Mouse (Mus musculus): Measurements from ENCODE around the gene Wdr12. TPM values are rescaled to one million over a fixed set of nuclear protein-coding genes. Genes with fewer than 3 reads are reported as not detected.

Gene Wdr12
- polyA plus RNA-seq (2014; fragmentation: Illumina TruSeq; extraction: RNeasy Lipid Tissue Mini Kit (QIAGEN cat#74804); ENCODE audit: low read depth, low replicate concordance): 140 TPM

GRCm38 (mm10) chr1:60098024-60098781 lies at the start of gene Wdr12, which contains the start of gene Carf:
TSS of gene Wdr12 (minus strand) at chr1:60098645.
TSS of gene Carf (plus strand) at chr1:60098247.

GRCm38 (mm10) chr1:60042796-60043469 lies 55.5 kb downstream of the Wdr12 start, which contains the start of gene Ica1l:
TSS of gene Ica1l (minus strand) at chr1:60043184.

Other genes with a start within 250 kb of the Wdr12 start
- gene Fam117b, start 185.6 kb downstream of the Wdr12 start, polyA plus RNA-seq (2014; fragmentation: Illumina TruSeq; extraction: RNeasy Lipid Tissue Mini Kit (QIAGEN cat#74804); ENCODE audit: low read depth, low replicate concordance): 31.1 TPM
- gene Ica1l, start 55.5 kb downstream of the Wdr12 start, polyA plus RNA-seq (2014; fragmentation: Illumina TruSeq; extraction: RNeasy Lipid Tissue Mini Kit (QIAGEN cat#74804); ENCODE audit: low read depth, low replicate concordance): 109 TPM
- 50.8 TPM for gene Carf, start 398 bp downstream of the Wdr12 start, polyA plus RNA-seq (2014; fragmentation: Illumina TruSeq; extraction: RNeasy Lipid Tissue Mini Kit (QIAGEN cat#74804); ENCODE audit: low read depth, low replicate concordance)
- gene Nbeal1, start 82.0 kb upstream of the Wdr12 start, polyA plus RNA-seq (2014; fragmentation: Illumina TruSeq; extraction: RNeasy Lipid Tissue Mini Kit (QIAGEN cat#74804); ENCODE audit: low read depth, low replicate concordance): 14.8 TPM
- gene Cyp20a1, start 244.7 kb upstream of the Wdr12 start, polyA plus RNA-seq (2014; fragmentation: Illumina TruSeq; extraction: RNeasy Lipid Tissue Mini Kit (QIAGEN cat#74804); ENCODE audit: low read depth, low replicate concordance): 5.4 TPM